In the genomic region with DNA sequence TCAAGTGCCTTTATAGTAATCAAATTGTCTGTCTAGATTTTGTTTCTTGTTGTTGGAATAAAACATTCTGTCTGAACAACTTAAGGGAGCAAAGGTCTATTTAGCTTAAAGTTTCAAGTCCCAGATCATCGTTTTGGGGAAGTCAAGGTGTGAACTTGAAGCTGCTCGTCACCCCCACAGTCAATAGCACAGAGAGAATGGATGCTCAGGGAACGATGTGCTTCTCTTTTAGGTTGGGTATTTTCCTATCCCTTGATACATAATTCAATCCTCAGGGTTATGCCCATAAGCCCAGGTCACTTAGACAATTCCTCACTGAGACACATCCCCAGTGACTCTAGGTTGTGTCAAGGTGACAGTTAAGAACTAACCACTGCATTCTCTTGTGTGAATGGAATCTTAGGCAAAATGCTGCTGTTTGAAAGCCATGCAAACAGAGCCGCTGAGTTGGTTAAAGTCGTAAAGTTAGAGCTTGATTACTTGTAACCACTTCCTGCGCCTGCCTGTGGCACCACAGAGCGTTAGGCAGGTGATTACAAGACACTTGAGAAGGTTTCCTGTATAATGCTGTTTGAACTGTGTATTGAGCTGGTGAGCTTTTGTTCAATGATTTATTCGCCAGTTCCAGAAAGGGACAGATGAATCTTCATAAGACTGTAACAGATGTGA, we compare ENCODE assay signal across 15 mouse cellular contexts.
A peak's percentile ranks its signal among the peaks of the same experiment; 100 is the strongest.
DNase-seq lines count a peak whose midpoint lies in the region; ATAC-seq and TF ChIP-seq lines count a peak whose summit lies in the region.
"Had no signal": no experiment of that assay in that cellular context is flagged by ENCODE, and none has a peak within 500 bp of the region (broad histone marks: within the 10 kb centered on the region; RNA-seq: fewer than 3 reads in every experiment).

No protein-coding gene starts in this region.

- no peak overlapping the region for H3K9ac ChIP-seq in lung, postnatal 0 days (replicated peaks; ENCODE audit: low read depth)
- H3K9ac ChIP-seq: embryonic facial prominence, embryonic 12.5 days; lung, embryonic 14.5 days had no signal

- no peak for ATAC-seq in lung, postnatal 0 days
- peak; percentile 92 for ATAC-seq in common myeloid progenitor, adult 5-6 weeks (replicated peaks; ENCODE audit: low read depth, poor library complexity, severe bottlenecking)
- ATAC-seq: forebrain, embryonic 14.5 days; midbrain, embryonic 16.5 days had no signal

- peak; percentile 11 for DNase-seq in lung, postnatal 0 days (ENCODE audit: low spot score)
- DNase-seq in lung, postnatal 4 days = no peak
- peak; percentile 52 to 63 for DNase-seq in natural killer cell, adult 2 months (ENCODE audit: low spot score in 2 of 2)
- DNase-seq in thymus, postnatal 25 days = peak; percentile 78
- no peak for DNase-seq in liver
- no peak for DNase-seq in heart, adult 11 months
- no peak for DNase-seq in frontal cortex, adult 2 months (ENCODE audit: extremely low spot score in 1 of 2, low spot score in 1 of 2)
- DNase-seq: cerebellum, adult 9-11 months; kidney, adult 2 months; layer of hippocampus, adult 9-11 months; lung, embryonic 14.5 days had no signal

- H3K36me3 ChIP-seq in lung, postnatal 0 days (ENCODE audit: insufficient read depth, low read length) = no peaks in the 10 kb centered on the region
- H3K36me3 ChIP-seq: embryonic facial prominence, embryonic 12.5 days had no signal

- 56% methylated on average over 8 of the region's 8 CpGs for WGBS in lung, postnatal 0 days

- H3K27ac ChIP-seq in lung, postnatal 0 days (ENCODE audit: low read length) = no peak overlapping the region
- H3K27ac ChIP-seq: embryonic facial prominence, embryonic 12.5 days had no signal

- no peak overlapping the region for H3K4me3 ChIP-seq in lung, postnatal 0 days (ENCODE audit: low read depth, low read length)
- H3K4me3 ChIP-seq: embryonic facial prominence, embryonic 12.5 days had no signal

- H3K27me3 ChIP-seq in lung, postnatal 0 days (replicated peaks; ENCODE audit: insufficient read depth, low read length) = no peaks in the 10 kb centered on the region
- H3K27me3 ChIP-seq: embryonic facial prominence, embryonic 12.5 days had no signal

- no peak for TF ChIP-seq CTCF in lung, postnatal 0 days (IDR thresholded peaks at IDR 0.05)

- TF ChIP-seq EP300 in lung, postnatal 0 days (IDR thresholded peaks at IDR 0.05) = no peak

- H3K9me3 ChIP-seq in lung, postnatal 0 days (ENCODE audit: low read length) = no peaks in the 10 kb centered on the region
- H3K9me3 ChIP-seq: embryonic facial prominence, embryonic 12.5 days had no signal

- H3K4me1 ChIP-seq in lung, postnatal 0 days (ENCODE audit: insufficient read depth, low read depth, low read length) = no peaks in the 10 kb centered on the region
- H3K4me1 ChIP-seq: embryonic facial prominence, embryonic 12.5 days had no signal

- no peak overlapping the region for H3K4me2 ChIP-seq in lung, postnatal 0 days (replicated peaks; ENCODE audit: low read depth, low read length)
- H3K4me2 ChIP-seq: embryonic facial prominence, embryonic 12.5 days; lung, embryonic 14.5 days had no signal

Comparison
In these comparisons a context has a peak if more than half of its experiments do, and no peak if none do; other contexts are left out.
1. DNase-seq: peak in lung, postnatal 0 days (single experiment), natural killer cell, adult 2 months (2 of 2) and thymus, postnatal 25 days (single experiment); none in lung, postnatal 4 days (0 of 2), liver (single experiment), heart, adult 11 months (single experiment) and frontal cortex, adult 2 months (0 of 2).